Mouse (Mus musculus): Measurements from ENCODE around the gene Tmem63c. TPM values are rescaled to one million over a fixed set of nuclear protein-coding genes. Genes with fewer than 3 reads are reported as not detected.

Tmem63c gene
- polyA plus RNA-seq, 1 experiment, result 0.22 TPM

GRCm38 (mm10) chr12:86999283-86999820 is 21.8 kb upstream of the Tmem63c start:
- 64% methylated on average over 10 of the region's 10 CpGs for WGBS

GRCm38 (mm10) chr12:87000151-87000839 is 20.8 kb upstream of the Tmem63c start:
- DNase-seq (ENCODE audit: low read depth, low spot score), result no peak
- WGBS, result 54% methylated on average over 5 of the region's 5 CpGs

More at GRCm38 (mm10) chr12:86999283-86999820, 21.8 kb upstream of the Tmem63c start:
- DNase-seq (ENCODE audit: low read depth, low spot score), result no peak

- 37% methylated on average over 6 of the region's 6 CpGs for WGBS
- DNase-seq (ENCODE audit: low read depth, low spot score), result no peak
Observed at GRCm38 (mm10) chr12:87000840-87001176, 20.3 kb upstream of the Tmem63c start.

GRCm38 (mm10) chr12:87002209-87002608 is 18.9 kb upstream of the Tmem63c start:
- DNase-seq (ENCODE audit: low read depth, low spot score), result no peak
- WGBS, result 40% methylated on average over 7 of the region's 7 CpGs

GRCm38 (mm10) chr12:87002815-87003214 is 18.3 kb upstream of the Tmem63c start:
- WGBS, result 74% methylated on average over 7 of the region's 7 CpGs

GRCm38 (mm10) chr12:87003606-87004005 is 17.5 kb upstream of the Tmem63c start:
- 42% methylated on average over 3 of the region's 3 CpGs for WGBS

More at GRCm38 (mm10) chr12:87002815-87003214, 18.3 kb upstream of the Tmem63c start:
- DNase-seq (ENCODE audit: low read depth, low spot score), result no peak

GRCm38 (mm10) chr12:87004596-87004995 is 16.5 kb upstream of the Tmem63c start:
- WGBS, result 81% methylated on average over 4 of the region's 4 CpGs
- DNase-seq (ENCODE audit: low read depth, low spot score), result no peak

More at GRCm38 (mm10) chr12:87003606-87004005, 17.5 kb upstream of the Tmem63c start:
- DNase-seq (ENCODE audit: low read depth, low spot score), result no peak

- WGBS, result 44% methylated on average over 3 of the region's 3 CpGs
- DNase-seq (ENCODE audit: low read depth, low spot score), result no peak
Observed at GRCm38 (mm10) chr12:87017041-87017440, 4.1 kb upstream of the Tmem63c start.

GRCm38 (mm10) chr12:87018756-87019155 is 2.4 kb upstream of the Tmem63c start:
- WGBS, result 91% methylated on average over 2 of the region's 2 CpGs
- no peak for DNase-seq (ENCODE audit: low read depth, low spot score)

GRCm38 (mm10) chr12:87022006-87022405 is 866 bp downstream of the Tmem63c start:
- no peak for DNase-seq (ENCODE audit: low read depth, low spot score)
- 72% methylated on average over 2 of the region's 2 CpGs for WGBS

GRCm38 (mm10) chr12:87023456-87023855 is 2.3 kb downstream of the Tmem63c start:
- no peak for DNase-seq (ENCODE audit: low read depth, low spot score)
- WGBS, result 70% methylated on average over 3 of the region's 3 CpGs

- no peak for DNase-seq (ENCODE audit: low read depth, low spot score)
- 3% methylated on average over 30 of the region's 30 CpGs for WGBS
Observed at GRCm38 (mm10) chr12:87026109-87026870, 5.2 kb downstream of the Tmem63c start.

- WGBS, result 19% methylated on average over 8 of the region's 8 CpGs
Observed at GRCm38 (mm10) chr12:87026871-87027240, 5.7 kb downstream of the Tmem63c start.

GRCm38 (mm10) chr12:87027391-87027790 is 6.3 kb downstream of the Tmem63c start:
- WGBS, result 59% methylated on average over 5 of the region's 5 CpGs
- no peak for DNase-seq (ENCODE audit: low read depth, low spot score)

More at GRCm38 (mm10) chr12:87026871-87027240, 5.7 kb downstream of the Tmem63c start:
- DNase-seq (ENCODE audit: low read depth, low spot score), result no peak

GRCm38 (mm10) chr12:87028068-87028467 is 6.9 kb downstream of the Tmem63c start:
- 67% methylated on average over 2 of the region's 2 CpGs for WGBS
- DNase-seq (ENCODE audit: low read depth, low spot score), result no peak

GRCm38 (mm10) chr12:87029251-87029976 is 8.3 kb downstream of the Tmem63c start:
- DNase-seq (ENCODE audit: low read depth, low spot score), result no peak
- WGBS, result 58% methylated on average over 5 of the region's 5 CpGs

- no peak for DNase-seq (ENCODE audit: low read depth, low spot score)
- WGBS, result 60% methylated on average over 5 of the region's 5 CpGs
Observed at GRCm38 (mm10) chr12:87031163-87031763, 10.1 kb downstream of the Tmem63c start.

- 92% methylated on average over 7 of the region's 7 CpGs for WGBS
- DNase-seq (ENCODE audit: low read depth, low spot score), result no peak
Observed at GRCm38 (mm10) chr12:87036631-87037030, 15.5 kb downstream of the Tmem63c start.

GRCm38 (mm10) chr12:87040166-87040565 is 19.0 kb downstream of the Tmem63c start:
- no peak for DNase-seq (ENCODE audit: low read depth, low spot score)
- 70% methylated on average over 4 of the region's 4 CpGs for WGBS

- 83% methylated on average over 7 of the region's 7 CpGs for WGBS
- no peak for DNase-seq (ENCODE audit: low read depth, low spot score)
Observed at GRCm38 (mm10) chr12:87040857-87041256, 19.7 kb downstream of the Tmem63c start.

Measured in large intestine, adult 2 months (tissue).